Mouse (Mus musculus) brain, embryonic 14.5 days (tissue): ENCODE measurements around the gene Izumo1r.

ENCODE experiments used
- CTCF ChIP-seq: fragments of 200-500 bp; IDR thresholded peaks from 2 replicates; pipeline ENCODE4 v1.5.1; 2012; ENCODE audit warnings: inconsistent platforms, mild to moderate bottlenecking, moderate library complexity, borderline replicate concordance; ENCODE audit not compliant: insufficient read depth, insufficient read length; ENCODE audit errors: extremely low read depth
- POLR2A ChIP-seq: fragments of 200-500 bp; IDR thresholded peaks from 2 replicates; pipeline ENCODE4 v1.6.1; 2012; ENCODE audit warnings: mild to moderate bottlenecking, inconsistent platforms, borderline replicate concordance; ENCODE audit not compliant: poor library complexity, insufficient read depth, insufficient read length, severe bottlenecking; ENCODE audit errors: extremely low read depth

DNA sequence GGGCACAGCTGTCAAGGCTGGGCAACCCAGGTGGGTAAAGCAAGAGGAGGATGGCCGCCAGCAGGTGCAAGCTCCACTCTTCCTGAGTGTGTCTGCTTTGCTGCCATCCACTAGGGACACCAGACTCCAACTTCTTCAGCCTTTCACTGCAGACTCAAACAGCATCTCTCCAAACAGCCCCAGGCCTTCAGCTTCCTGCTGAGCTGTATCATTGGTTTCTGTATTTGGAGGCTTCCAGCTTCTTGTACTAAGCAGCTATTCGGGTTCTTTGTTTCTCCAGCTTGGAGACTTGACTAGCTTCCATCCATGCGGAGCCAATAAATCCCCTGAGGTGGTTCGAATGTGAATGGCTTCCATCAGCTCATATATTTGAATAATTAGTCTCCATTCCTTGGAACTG is 49.2 kb downstream of the Izumo1r start:
- no peak for TF ChIP-seq CTCF
- no peak for TF ChIP-seq POLR2A
